15 mouse cellular contexts compared by ENCODE assay signal in the genomic region with DNA sequence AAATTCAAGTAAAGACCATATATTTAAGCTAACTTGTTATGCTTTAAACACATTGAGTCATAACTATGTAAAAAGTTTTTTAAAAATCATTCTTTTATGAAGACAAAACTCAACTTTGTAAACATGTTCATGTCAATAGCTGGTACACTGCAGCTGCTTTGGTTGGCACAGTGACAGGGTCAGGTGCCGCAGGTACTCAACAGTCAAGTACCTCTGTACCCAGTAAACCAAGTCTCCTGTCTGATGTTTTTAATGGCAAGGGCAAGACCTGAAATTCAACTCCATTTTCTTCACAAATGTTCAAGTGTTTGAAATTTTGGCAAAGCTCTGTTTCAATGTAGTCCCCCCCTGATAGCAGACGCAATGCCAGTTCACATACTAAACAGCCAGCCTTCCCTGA.
"Had no signal": no experiment of that assay in that cellular context is flagged by ENCODE, and none has a peak within 500 bp of the region (broad histone marks: within the 10 kb centered on the region; RNA-seq: fewer than 3 reads in every experiment).

No protein-coding gene starts in this region.

- H3K4me1 ChIP-seq: intestine, embryonic 15.5 days; limb, embryonic 13.5 days; neural tube, embryonic 15.5 days had no signal

- H3K27me3 ChIP-seq: intestine, embryonic 15.5 days; limb, embryonic 13.5 days; liver, embryonic 12.5 days; neural tube, embryonic 15.5 days had no signal

- H3K9ac ChIP-seq: intestine, embryonic 15.5 days; limb, embryonic 13.5 days; liver, embryonic 12.5 days; neural tube, embryonic 15.5 days had no signal

- ATAC-seq: intestine, embryonic 15.5 days; liver, embryonic 12.5 days; midbrain, embryonic 16.5 days had no signal

- DNase-seq: kidney, adult 18-20 months; kidney, postnatal 10 days; kidney, postnatal 4 days; left cerebral cortex, postnatal 4 days; right cerebral cortex, adult 18-20 months; right cerebral cortex, postnatal 25 days; thymus, adult 18-20 months; thymus, postnatal 14 days had no signal

- H3K4me2 ChIP-seq: intestine, embryonic 15.5 days; limb, embryonic 13.5 days; liver, embryonic 12.5 days; midbrain, embryonic 11.5 days; neural tube, embryonic 15.5 days had no signal

- H3K27ac ChIP-seq: intestine, embryonic 15.5 days; layer of hippocampus, adult 2 months; limb, embryonic 13.5 days; liver, embryonic 12.5 days; neural tube, embryonic 15.5 days had no signal

- H3K4me3 ChIP-seq: intestine, embryonic 15.5 days; layer of hippocampus, adult 2 months; limb, embryonic 13.5 days; liver, embryonic 12.5 days; neural tube, embryonic 15.5 days had no signal

- H3K9me3 ChIP-seq: intestine, embryonic 15.5 days; limb, embryonic 13.5 days; liver, embryonic 12.5 days; neural tube, embryonic 15.5 days had no signal
